Mouse (Mus musculus) heart, embryonic 16.5 days (tissue): ENCODE measurements around the gene Iqcb1. TPM values are rescaled to one million over a fixed set of nuclear protein-coding genes. Genes with fewer than 3 reads are reported as not detected.
A peak's percentile ranks its signal among the peaks of the same experiment; 100 is the strongest.
"Not testable (repeated sequence)": the region's sequence is repeated elsewhere in the genome, so short reads cannot be mapped to it uniquely, and the experiment has no call there.

Experiments used
- ATAC-seq: fragments of 200-750 bp; cut with Nextera tagmentation; replicated peaks from 2 replicates; pipeline ENCODE4 v1.8.0; 2017; ENCODE audit warnings: moderate number of reproducible peaks; ENCODE audit not compliant: insufficient read depth, low FRiP score; ENCODE audit errors: extremely low read depth
- H3K27ac ChIP-seq: fragments of 300-500 bp; sonication (generic); 2 replicates; pipeline ENCODE4 v1.5.1; 2014; ENCODE audit warnings: mild to moderate bottlenecking, low read length, control low read depth, moderate library complexity
- H3K27me3 ChIP-seq: fragments of 300-500 bp; sonication (generic); 2 replicates; pipeline ENCODE4 v1.6.1; 2014; ENCODE audit warnings: low read length, mixed read lengths; ENCODE audit not compliant: control insufficient read depth, insufficient read depth
- H3K36me3 ChIP-seq: fragments of 300-500 bp; sonication (generic); 2 replicates; pipeline ENCODE4 v1.6.1; 2014; ENCODE audit not compliant: control insufficient read depth, insufficient read depth
- H3K4me1 ChIP-seq: fragments of 300-500 bp; sonication (generic); 2 replicates; pipeline ENCODE4 v1.6.1; 2014; ENCODE audit warnings: low read length, mixed read lengths; ENCODE audit not compliant: control insufficient read depth, insufficient read depth
- H3K4me2 ChIP-seq: fragments of 300-500 bp; sonication (generic); 2 replicates; pipeline ENCODE4 v1.6.1; 2014; ENCODE audit warnings: low read depth, mild to moderate bottlenecking, control low read depth, low read length
- H3K4me3 ChIP-seq: fragments of 300-500 bp; sonication (generic); 2 replicates; pipeline ENCODE4 v1.5.1; 2014; ENCODE audit warnings: mild to moderate bottlenecking, control low read depth, low read length
- H3K9ac ChIP-seq: fragments of 300-500 bp; sonication (generic); 2 replicates; pipeline ENCODE4 v1.6.1; 2014; ENCODE audit warnings: low read length, control low read depth
- H3K9me3 ChIP-seq: fragments of 300-500 bp; sonication (generic); replicated peaks from 2 replicates; pipeline ENCODE4 v1.6.1; 2016; ENCODE audit warnings: low read length; ENCODE audit not compliant: control insufficient read depth
- WGBS: fragments of 180-500 bp; shearing (Covaris S2); extraction: QIAGEN DNeasy Blood & Tissue Kit; methylation state at CpG from one replicate; pipeline ENCODE4 v1.1.7; 2014; 5-methylcytosine and 5-hydroxymethylcytosine counted together
- polyA plus RNA-seq: library from polyadenylated mRNA; unstranded; fragments of >200 nt; fragmentation: Nextera tagmentation; extraction: Ambion mirVana; gene quantifications from 2 replicates; pipeline ENCODE4 v1.2.1, GENCODE M21; 2015

The Iqcb1 gene
- polyA plus RNA-seq, 1 experiment from 2014 or later = 21.2 TPM

GRCm38 (mm10) chr16:36813680-36814079, 14.5 kb upstream of the Iqcb1 start:
- ATAC-seq = no peak; the same call in 1 of the 2 replicates
- no peak overlapping the region for H3K4me2 ChIP-seq
- 60% methylated on average over 3 of the region's 3 CpGs for WGBS
- H3K9ac ChIP-seq = no peak overlapping the region
- no peaks in the 10 kb centered on the region for H3K27me3 ChIP-seq
- H3K4me3 ChIP-seq = no peak overlapping the region
- no peak overlapping the region for H3K27ac ChIP-seq
- H3K4me1 ChIP-seq = no peaks in the 10 kb centered on the region
- no peaks in the 10 kb centered on the region for H3K36me3 ChIP-seq
- H3K9me3 ChIP-seq = no peaks in the 10 kb centered on the region

DNA sequence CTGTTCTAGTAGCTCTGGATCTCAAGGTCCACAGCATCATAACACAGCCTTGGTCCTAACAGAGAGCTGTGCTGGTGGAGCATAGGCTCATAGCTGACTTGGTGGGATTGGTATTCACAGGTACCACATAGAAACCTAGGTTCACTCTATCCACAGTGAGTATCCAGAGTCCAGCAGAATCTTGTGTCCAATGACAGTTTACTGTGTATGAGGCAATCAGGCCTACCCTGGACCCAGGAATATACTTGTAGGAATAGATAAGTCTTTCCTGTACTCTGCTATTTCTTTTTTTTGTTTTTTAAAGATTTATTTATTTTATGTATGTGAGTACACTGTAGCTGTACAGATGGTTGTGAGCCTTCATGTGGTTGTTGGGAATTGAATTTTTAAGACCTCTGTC, 11.3 kb upstream of the Iqcb1 start:
- no peak for ATAC-seq
- H3K4me2 ChIP-seq = no peak overlapping the region
- no peak overlapping the region for H3K27ac ChIP-seq
- H3K4me3 ChIP-seq = no peak overlapping the region
- H3K9ac ChIP-seq = no peak overlapping the region
- no peaks in the 10 kb centered on the region for H3K27me3 ChIP-seq
- no peaks in the 10 kb centered on the region for H3K9me3 ChIP-seq
- H3K4me1 ChIP-seq = peaks cover 3% of the 10 kb centered on the region; the same call in 1 of the 2 replicates
- H3K36me3 ChIP-seq = no peaks in the 10 kb centered on the region

DNA sequence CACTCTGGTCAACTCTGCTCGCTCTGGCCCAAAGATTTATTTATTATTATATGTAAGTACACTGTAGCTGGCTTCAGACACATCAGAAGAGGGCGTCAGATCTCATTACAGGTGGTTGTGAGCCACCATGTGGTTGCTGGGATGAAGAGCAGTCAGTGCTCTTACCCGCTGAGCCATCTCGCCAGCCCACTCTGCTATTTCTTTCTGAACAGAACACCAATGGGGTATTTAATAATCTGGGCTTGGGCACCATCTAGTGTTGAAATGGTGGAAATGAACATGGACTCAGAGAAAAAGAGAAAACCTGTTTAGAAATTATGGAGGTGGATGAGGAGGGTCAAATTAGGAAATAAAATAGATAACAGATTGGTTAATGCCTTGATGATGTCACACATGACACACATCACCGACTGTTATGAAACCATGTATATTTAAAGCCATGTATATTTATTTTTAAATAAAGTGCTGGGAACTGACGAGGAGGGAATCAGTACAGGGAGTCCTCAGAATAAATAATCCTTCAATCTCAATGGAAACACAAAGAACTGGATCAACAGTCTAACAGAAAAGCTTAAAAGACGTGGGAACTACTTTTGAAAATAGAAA, 10.8 kb upstream of the Iqcb1 start:
- peaks cover 3% of the 10 kb centered on the region; the same call in 1 of the 2 replicates for H3K4me1 ChIP-seq
- no peaks in the 10 kb centered on the region for H3K9me3 ChIP-seq
- WGBS = 15% methylated on average over 7 of the region's 7 CpGs
- H3K36me3 ChIP-seq = no peaks in the 10 kb centered on the region
- no peak overlapping the region for H3K4me3 ChIP-seq
- H3K27me3 ChIP-seq = no peaks in the 10 kb centered on the region
- H3K27ac ChIP-seq = no peak overlapping the region
- peak; percentile 70 for ATAC-seq
- no peak overlapping the region for H3K4me2 ChIP-seq
- no peak overlapping the region for H3K9ac ChIP-seq

GRCm38 (mm10) chr16:36820016-36820415, 8.2 kb upstream of the Iqcb1 start:
- ATAC-seq = no peak
- H3K9me3 ChIP-seq = no peaks in the 10 kb centered on the region
- 53% methylated on average over 6 of the region's 6 CpGs for WGBS
- H3K4me2 ChIP-seq = no peak overlapping the region
- no peak overlapping the region for H3K27ac ChIP-seq
- H3K36me3 ChIP-seq = no peaks in the 10 kb centered on the region
- H3K4me3 ChIP-seq = no peak overlapping the region
- peaks cover 3% of the 10 kb centered on the region; the same call in 1 of the 2 replicates for H3K4me1 ChIP-seq
- H3K27me3 ChIP-seq = no peaks in the 10 kb centered on the region
- no peak overlapping the region for H3K9ac ChIP-seq

- no peak for ATAC-seq
- Histone ChIP-seq H3K27ac (no peak overlapping the region), H3K9me3 (no peaks in the 10 kb centered on the region), H3K9ac (no peak overlapping the region), H3K4me1 (peaks cover 3% of the 10 kb centered on the region; the same call in 1 of the 2 replicates), H3K27me3 (no peaks in the 10 kb centered on the region), H3K36me3 (no peaks in the 10 kb centered on the region), H3K4me2 (no peak overlapping the region), H3K4me3 (no peak overlapping the region)
- 53% methylated on average over 3 of the region's 3 CpGs for WGBS
Observed at GRCm38 (mm10) chr16:36820747-36821146, 7.4 kb upstream of the Iqcb1 start.

- Histone ChIP-seq H3K36me3 (no peaks in the 10 kb centered on the region), H3K27ac (no peak overlapping the region), H3K4me3 (no peak overlapping the region), H3K9me3 (no peaks in the 10 kb centered on the region), H3K4me2 (no peak overlapping the region), H3K9ac (no peak overlapping the region), H3K4me1 (peaks cover 3% of the 10 kb centered on the region; the same call in 1 of the 2 replicates), H3K27me3 (no peaks in the 10 kb centered on the region)
- 4% methylated on average over 3 of the region's 3 CpGs for WGBS
- peak; percentile 37; the same call in 1 of the 2 replicates for ATAC-seq
Observed at GRCm38 (mm10) chr16:36821474-36821873, 6.7 kb upstream of the Iqcb1 start.

GRCm38 (mm10) chr16:36827611-36828053, 553 bp upstream of the Iqcb1 start:
- WGBS = 4% methylated on average over 11 of the region's 11 CpGs
- H3K27ac ChIP-seq = no peak overlapping the region
- ATAC-seq = peak; percentile 23

DNA sequence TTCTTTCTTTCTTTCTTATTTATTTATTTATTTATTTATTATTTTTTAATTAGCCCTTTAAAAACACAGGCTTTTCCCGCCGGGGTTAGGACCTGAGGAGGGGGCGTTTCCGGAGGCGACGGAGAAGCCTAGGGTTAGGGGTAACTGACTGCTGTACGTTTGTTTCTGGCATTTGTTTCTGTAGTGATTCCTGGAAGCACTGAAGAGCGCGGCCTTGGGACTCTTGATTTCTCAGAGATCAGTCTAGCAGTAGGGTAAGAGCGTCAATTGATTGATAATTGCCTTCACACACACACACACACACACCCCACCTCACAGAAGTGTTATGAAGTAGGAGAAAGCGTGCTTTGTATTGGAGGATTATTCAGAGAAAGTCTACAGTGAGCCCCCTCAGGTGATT, 635 bp downstream of the Iqcb1 start:
- H3K27me3 ChIP-seq = no peaks in the 10 kb centered on the region
- peak overlapping the region; percentile 87 for H3K9ac ChIP-seq
- no peaks in the 10 kb centered on the region for H3K9me3 ChIP-seq
- peak overlapping the region; percentile 75 for H3K4me3 ChIP-seq
- peak overlapping the region; percentile 94 for H3K4me2 ChIP-seq
- H3K36me3 ChIP-seq = no peaks in the 10 kb centered on the region
- WGBS = 7% methylated on average over 11 of the region's 11 CpGs
- peaks cover 7% of the 10 kb centered on the region for H3K4me1 ChIP-seq
- no peak overlapping the region for H3K27ac ChIP-seq
- no peak for ATAC-seq

More at GRCm38 (mm10) chr16:36827611-36828053, 553 bp upstream of the Iqcb1 start:
- Histone ChIP-seq H3K27me3 (no peaks in the 10 kb centered on the region), H3K36me3 (no peaks in the 10 kb centered on the region), H3K4me2 (peak overlapping the region; percentile 94), H3K4me1 (peaks cover 7% of the 10 kb centered on the region), H3K4me3 (peak overlapping the region; percentile 75), H3K9me3 (no peaks in the 10 kb centered on the region), H3K9ac (peak overlapping the region; percentile 87)

GRCm38 (mm10) chr16:36846894-36847293, 18.7 kb downstream of the Iqcb1 start:
- not testable (repeated sequence) for H3K27me3 ChIP-seq, H3K4me2 ChIP-seq, ATAC-seq, H3K4me1 ChIP-seq, H3K4me3 ChIP-seq, H3K9me3 ChIP-seq, H3K27ac ChIP-seq, H3K36me3 ChIP-seq, H3K9ac ChIP-seq
- 87% methylated on average over 1 of the region's 1 CpGs for WGBS
